Mouse (Mus musculus): ENCODE results near the gene Clca3a2. TPM values are rescaled to one million over a fixed set of nuclear protein-coding genes. Genes with fewer than 3 reads are reported as not detected.
"Not testable (repeated sequence)": the region's sequence is repeated elsewhere in the genome, so short reads cannot be mapped to it uniquely, and the experiment has no call there.

The Clca3a2 gene
- polyA plus RNA-seq, 1 experiment: 0.32 TPM

DNA sequence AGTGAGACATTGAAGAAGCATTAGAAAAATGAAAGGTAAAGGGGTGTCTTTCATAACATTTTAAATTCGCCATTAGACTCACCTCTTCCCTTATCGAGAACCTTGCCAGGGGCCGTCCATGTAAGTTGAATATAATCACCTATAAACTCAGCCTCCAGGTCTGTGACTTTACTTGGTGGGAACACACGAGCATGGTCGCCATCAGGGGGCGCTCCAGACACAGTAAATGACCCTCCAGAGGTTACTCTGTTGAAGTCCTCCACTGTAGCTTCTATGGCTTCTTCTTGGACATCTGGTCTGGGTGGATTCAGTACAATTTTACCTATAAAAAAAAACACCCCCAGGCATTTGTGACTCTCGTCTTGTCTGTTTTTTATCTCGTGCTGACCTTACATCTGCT, 17.4 kb downstream of the Clca3a2 start:
- 33% methylated on average over 8 of the region's 8 CpGs for WGBS
- no peak for DNase-seq

DNA sequence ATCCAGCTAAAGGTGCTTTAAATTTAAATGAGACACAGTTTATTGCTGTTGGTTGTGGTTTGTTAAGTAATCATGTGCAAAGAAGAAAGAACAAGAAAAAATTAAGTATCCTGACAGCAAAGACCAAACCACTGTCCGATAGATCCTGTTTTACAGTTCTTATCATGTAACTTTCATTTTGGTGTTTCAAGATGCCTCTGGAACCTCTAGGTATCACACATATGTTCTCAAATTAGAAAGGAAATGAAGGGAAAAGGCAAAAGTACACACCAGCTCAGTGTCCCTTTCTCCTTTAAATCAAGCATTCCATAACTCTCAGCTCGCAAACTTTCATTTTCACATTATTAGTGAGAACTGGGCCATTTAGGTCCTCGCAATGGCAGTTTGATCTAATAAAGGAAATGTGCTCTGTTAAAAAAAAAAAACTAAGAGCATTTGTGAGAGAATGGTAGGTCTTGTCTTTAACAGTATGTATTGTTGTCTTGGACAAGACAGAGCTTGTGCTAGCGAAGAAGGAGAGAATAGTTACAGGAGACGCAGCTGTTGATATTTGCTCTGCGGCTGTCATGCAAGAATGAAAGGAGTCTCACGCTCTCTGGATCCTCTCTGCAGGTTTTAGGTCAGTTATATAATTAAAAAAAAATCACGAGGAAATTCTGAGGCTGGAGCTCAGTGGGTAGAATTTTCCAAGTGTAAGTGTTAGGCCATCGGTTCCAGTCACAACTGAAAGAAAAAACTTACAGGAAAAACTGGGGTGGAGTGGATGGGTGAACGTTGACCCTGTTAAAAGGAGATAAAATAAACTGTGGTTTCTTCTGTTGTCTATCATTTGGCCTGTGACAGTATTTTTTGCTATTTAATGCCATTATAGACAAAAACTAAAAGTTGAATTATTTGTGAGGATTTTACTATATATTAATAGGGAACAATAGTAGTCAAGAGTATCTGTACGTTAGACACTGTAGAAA, 33.8 kb downstream of the Clca3a2 start:
- no peak for DNase-seq
- H3K4me1 ChIP-seq (ENCODE audit: control insufficient read depth, insufficient read depth, low read length): no peaks in the 10 kb centered on the region
- no peak overlapping the region for H3K4me3 ChIP-seq (replicated peaks; ENCODE audit: extremely low read depth, low read depth, low read length)
- TF ChIP-seq POLR2A (IDR thresholded peaks at IDR 0.05; ENCODE audit: borderline replicate concordance, extremely low read depth, low read depth, low read length): no peak
- TF ChIP-seq CTCF (IDR thresholded peaks at IDR 0.05; ENCODE audit: insufficient read depth, low read length): no peak
- WGBS: 77% methylated on average over 11 of the region's 11 CpGs

More for the DNA sequence above, 17.4 kb downstream of the Clca3a2 start:
- Histone ChIP-seq H3K4me3 (replicated peaks; ENCODE audit: extremely low read depth, low read depth, low read length) (no peak overlapping the region), H3K4me1 (ENCODE audit: control insufficient read depth, insufficient read depth, low read length) (no peaks in the 10 kb centered on the region)
- TF ChIP-seq POLR2A (IDR thresholded peaks at IDR 0.05; ENCODE audit: borderline replicate concordance, extremely low read depth, low read depth, low read length) (no peak), CTCF (IDR thresholded peaks at IDR 0.05; ENCODE audit: insufficient read depth, low read length) (peak; percentile 40)

DNA sequence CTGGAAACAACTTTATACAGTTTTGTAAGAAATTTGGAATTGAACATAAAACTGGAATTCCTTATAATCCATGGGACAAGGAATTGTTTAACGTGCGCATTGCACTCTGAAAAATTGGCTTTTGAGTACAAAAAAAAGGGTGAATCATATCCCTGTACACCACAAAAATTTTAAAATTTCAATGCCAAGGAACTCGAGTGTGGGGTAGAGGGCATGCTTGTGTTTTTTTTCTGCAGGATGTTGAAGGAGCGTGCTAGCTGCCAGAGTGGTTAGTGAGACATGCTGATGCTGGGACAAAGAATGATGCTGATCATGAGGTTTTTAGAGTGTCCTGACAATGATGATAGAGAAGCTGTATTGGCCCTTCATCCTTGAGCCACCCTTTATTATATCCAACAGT, 54.1 kb downstream of the Clca3a2 start:
- WGBS: 79% methylated on average over 4 of the region's 4 CpGs
- H3K4me1 ChIP-seq (ENCODE audit: control insufficient read depth, insufficient read depth, low read length): peaks cover 2% of the 10 kb centered on the region; the same call in 1 of the 2 replicates
- H3K4me3 ChIP-seq (replicated peaks; ENCODE audit: extremely low read depth, low read depth, low read length): no peak overlapping the region
- no peak for DNase-seq
- TF ChIP-seq CTCF (IDR thresholded peaks at IDR 0.05; ENCODE audit: insufficient read depth, low read length) (no peak), POLR2A (IDR thresholded peaks at IDR 0.05; ENCODE audit: borderline replicate concordance, extremely low read depth, low read depth, low read length) (no peak)

DNA sequence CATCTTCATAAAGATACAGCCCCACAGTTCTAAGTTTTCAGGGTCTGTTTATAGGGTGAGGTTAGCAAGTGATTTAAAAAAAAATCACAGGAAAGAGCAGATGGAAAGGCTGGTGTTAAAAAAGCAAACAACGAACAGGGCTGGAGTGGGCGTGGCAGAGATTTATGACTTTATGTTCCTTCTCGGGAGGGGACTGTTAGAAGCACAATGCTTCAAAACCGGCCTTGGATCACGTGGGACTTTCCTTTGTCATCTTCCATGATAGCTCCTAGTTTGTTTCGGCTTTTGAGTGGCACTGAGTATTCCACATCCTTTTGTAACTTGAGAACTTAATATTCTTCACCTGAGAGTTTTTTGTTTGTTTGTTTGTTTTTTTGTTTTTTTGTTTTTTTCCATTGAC, 57.8 kb downstream of the Clca3a2 start:
- DNase-seq: no peak
- H3K4me1 ChIP-seq (ENCODE audit: control insufficient read depth, insufficient read depth, low read length): peaks cover 2% of the 10 kb centered on the region; the same call in 1 of the 2 replicates

DNA sequence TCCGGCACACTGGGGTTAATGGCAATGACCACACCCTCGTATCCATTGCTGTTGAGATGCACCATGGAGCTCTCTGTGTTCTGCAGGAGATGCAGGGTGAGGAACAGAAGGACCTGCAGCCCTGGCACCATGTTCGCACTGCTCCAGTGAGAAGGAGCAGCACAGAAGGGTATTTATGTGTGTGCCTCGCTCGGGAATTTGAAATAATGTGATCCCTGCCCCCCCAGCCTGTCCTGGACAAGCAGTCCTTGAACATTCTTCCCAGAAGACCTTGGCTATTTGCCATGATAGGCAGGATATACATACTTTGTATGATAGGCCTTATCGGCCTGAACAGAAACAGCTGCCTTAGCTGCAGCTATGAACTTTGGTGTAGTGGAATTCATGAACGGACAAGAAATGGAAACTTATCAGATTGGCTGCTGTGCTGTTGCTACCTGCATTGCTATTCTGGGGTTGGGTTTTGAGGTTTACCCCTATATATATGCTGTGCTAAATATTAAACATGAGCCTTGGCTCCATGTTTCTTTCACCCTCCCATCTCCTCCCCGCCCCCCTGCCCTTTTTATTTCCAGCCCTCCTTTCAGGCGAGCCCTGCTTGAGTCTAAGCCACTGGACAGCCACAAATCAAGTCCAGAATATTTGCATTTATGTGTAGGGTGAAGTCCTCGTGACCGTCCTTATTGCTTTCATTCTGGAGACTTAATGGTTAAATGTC, 58.5 kb downstream of the Clca3a2 start, which contains the start of gene Clca3a1:
Gene Clca3a1 (minus strand): TSS at position 386 of the 718 bp plus-strand sequence.
- DNase-seq: no peak
- 36% methylated on average over 10 of the region's 11 CpGs for WGBS
- Histone ChIP-seq H3K4me1 (ENCODE audit: control insufficient read depth, insufficient read depth, low read length) (peaks cover 2% of the 10 kb centered on the region; the same call in 1 of the 2 replicates), H3K4me3 (replicated peaks; ENCODE audit: extremely low read depth, low read depth, low read length) (no peak within 1 kb of the TSS)
- TF ChIP-seq CTCF (IDR thresholded peaks at IDR 0.05; ENCODE audit: insufficient read depth, low read length) (no peak), POLR2A (IDR thresholded peaks at IDR 0.05; ENCODE audit: borderline replicate concordance, extremely low read depth, low read depth, low read length) (no peak)

More for the DNA sequence above, 57.8 kb downstream of the Clca3a2 start:
- 24% methylated on average over 6 of the region's 6 CpGs for WGBS
- TF ChIP-seq POLR2A (IDR thresholded peaks at IDR 0.05; ENCODE audit: borderline replicate concordance, extremely low read depth, low read depth, low read length): no peak
- TF ChIP-seq CTCF (IDR thresholded peaks at IDR 0.05; ENCODE audit: insufficient read depth, low read length): no peak
- H3K4me3 ChIP-seq (replicated peaks; ENCODE audit: extremely low read depth, low read depth, low read length): no peak overlapping the region

DNA sequence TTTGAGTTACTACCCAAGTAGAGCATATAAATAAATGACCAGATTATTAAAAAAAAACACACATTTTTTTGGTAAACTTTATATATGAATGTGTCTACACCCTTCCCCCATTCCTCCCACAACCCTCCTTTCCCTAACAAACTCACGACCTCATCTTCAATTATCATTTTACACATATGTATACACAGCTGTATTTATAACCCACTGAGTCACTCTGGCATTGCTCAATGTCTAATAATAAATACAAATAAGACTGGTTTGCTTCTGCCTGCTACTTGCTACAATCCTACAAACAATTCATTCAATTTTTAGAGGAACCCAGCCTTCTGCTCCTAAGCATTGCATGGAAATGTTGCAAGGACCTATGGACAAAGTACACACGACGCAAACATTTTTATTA, 59.6 kb downstream of the Clca3a2 start:
- no peak overlapping the region for H3K4me3 ChIP-seq (replicated peaks; ENCODE audit: extremely low read depth, low read depth, low read length)
- 72% methylated on average over 3 of the region's 3 CpGs for WGBS
- TF ChIP-seq POLR2A (IDR thresholded peaks at IDR 0.05; ENCODE audit: borderline replicate concordance, extremely low read depth, low read depth, low read length): no peak
- no peak for TF ChIP-seq CTCF (IDR thresholded peaks at IDR 0.05; ENCODE audit: insufficient read depth, low read length)
- no peak for DNase-seq
- H3K4me1 ChIP-seq (ENCODE audit: control insufficient read depth, insufficient read depth, low read length): peaks cover 2% of the 10 kb centered on the region; the same call in 1 of the 2 replicates

DNA sequence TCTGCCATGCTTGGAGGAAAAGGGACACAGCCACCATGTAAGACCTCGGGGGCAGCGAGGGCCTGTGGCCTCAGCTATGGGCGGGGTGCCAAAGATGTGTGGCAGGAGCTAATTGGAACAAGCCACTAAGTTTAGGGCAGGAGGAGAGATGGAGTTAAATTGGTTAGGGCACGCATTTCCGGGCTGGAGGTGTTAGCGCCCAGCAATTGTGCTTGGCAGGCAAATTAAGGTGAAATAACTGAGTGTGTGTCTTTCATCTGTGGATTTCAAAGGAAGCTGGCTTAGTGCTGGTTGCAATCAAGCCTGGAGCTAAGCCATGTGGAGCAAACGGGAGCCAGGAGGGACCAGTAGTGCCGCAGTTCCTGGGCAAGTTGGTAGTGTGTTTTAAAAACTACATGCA, 63.2 kb downstream of the Clca3a2 start:
- 80% methylated on average over 8 of the region's 8 CpGs for WGBS
- DNase-seq; H3K4me1 ChIP-seq (ENCODE audit: control insufficient read depth, insufficient read depth, low read length); H3K4me3 ChIP-seq (replicated peaks; ENCODE audit: extremely low read depth, low read depth, low read length): not testable (repeated sequence)

DNA sequence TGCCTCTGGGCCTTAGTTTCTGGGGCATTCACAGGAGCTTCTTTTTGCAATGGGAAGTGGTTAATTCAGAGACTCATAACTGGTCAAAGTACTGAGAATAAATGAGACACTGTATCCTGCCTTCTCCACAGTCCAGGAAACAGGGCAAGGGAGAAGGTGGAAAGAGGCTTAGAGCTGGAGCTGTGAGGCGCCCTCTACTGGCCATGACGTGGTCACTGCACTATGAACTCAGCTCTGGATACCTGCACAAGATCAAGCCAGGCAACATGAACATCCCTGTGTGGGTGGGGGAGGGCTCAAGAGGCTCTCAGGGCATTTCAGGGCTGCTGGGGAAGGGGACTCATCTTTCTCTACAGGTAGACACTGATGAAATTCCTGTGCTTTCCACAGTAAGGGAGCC, 66.2 kb downstream of the Clca3a2 start:
- H3K4me3 ChIP-seq (replicated peaks; ENCODE audit: extremely low read depth, low read depth, low read length): no peak overlapping the region
- peak; percentile 18 for DNase-seq
- WGBS: 7% methylated on average over 2 of the region's 2 CpGs
- peak; percentile 73 for TF ChIP-seq CTCF (IDR thresholded peaks at IDR 0.05; ENCODE audit: insufficient read depth, low read length)
- TF ChIP-seq POLR2A (IDR thresholded peaks at IDR 0.05; ENCODE audit: borderline replicate concordance, extremely low read depth, low read depth, low read length): no peak
- H3K4me1 ChIP-seq (ENCODE audit: control insufficient read depth, insufficient read depth, low read length): no peaks in the 10 kb centered on the region

DNA sequence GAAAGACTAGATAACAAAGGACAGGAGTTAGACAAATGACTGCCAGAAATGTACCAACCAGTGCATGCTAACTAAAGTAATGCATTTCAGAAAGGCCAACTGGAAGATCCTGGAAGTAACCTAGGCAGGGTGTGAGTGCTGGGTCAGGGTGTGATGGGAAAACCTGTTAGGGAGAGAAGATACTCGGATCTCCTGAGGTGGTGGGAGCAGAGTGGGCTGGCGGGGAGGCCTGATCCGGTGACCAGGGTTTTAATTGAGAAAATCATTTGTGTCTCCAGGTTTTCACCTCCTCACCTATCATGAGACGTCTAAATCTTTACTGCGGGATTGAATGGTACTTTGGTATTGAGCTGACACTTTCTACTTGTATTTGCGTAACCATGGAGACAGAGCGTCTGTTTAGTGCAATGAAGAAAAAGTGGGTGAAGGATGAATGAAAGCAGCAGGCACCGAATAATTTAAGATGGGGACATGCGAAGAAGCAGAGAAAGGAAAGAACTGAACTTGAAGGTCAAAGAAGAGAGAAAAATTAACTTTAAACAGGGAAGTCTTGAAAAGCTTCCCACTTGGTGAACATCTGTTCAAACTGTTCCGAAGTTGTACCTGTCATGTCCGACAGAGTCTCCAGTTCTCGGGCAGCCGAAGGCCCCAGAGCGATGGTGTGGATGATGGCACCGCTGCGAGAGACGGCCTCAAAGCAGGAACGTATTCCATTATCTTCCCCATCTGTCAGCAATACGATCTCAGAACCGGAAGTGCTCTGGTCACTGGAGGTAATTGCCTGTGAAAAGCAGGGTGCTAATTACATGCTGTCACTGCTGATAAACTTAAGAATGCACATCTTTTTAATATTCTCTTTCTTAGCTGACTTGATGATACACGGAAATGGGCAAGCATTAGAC, 70.0 kb downstream of the Clca3a2 start:
- not testable (repeated sequence) for H3K4me1 ChIP-seq (ENCODE audit: control insufficient read depth, insufficient read depth, low read length); H3K4me3 ChIP-seq (replicated peaks; ENCODE audit: extremely low read depth, low read depth, low read length); DNase-seq
- 49% methylated on average over 20 of the region's 21 CpGs for WGBS

DNA sequence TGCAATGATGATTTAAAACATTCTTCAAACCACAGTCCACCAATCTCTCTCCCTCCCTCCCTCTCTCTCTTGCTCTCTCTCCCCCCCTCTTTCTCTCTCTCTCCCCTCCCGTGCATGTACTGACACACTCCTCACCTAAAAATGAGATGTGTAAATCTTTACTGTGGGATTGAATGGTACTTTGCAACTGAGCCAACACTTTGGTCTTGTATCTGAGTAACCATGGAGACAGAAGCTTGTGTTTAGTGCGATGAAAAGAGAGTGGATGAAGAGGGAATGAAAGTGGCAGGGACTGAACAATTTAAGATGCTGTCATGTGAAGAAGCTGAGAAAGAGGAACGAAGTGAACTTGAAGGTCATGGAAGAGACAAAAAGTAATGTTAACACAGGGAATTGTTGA, 71.6 kb downstream of the Clca3a2 start:
- H3K4me1 ChIP-seq (ENCODE audit: control insufficient read depth, insufficient read depth, low read length); H3K4me3 ChIP-seq (replicated peaks; ENCODE audit: extremely low read depth, low read depth, low read length); DNase-seq: not testable (repeated sequence)
- 36% methylated on average over 3 of the region's 3 CpGs for WGBS

Data from lung, adult 2 months (tissue).